Mouse (Mus musculus) left cerebral cortex, adult 2 months (tissue): ENCODE measurements at regions not wholly inside any gene's neighbourhood (a gene's known extent, or its start where the extent isn't known, plus 50 kb on each side); places are given as distances from the start of the nearest gene placed in this dataset.

Experiments used
- DNase-seq, 2 experiments: peaks; one replicate each; pipeline ENCODE4 v3.0.0; 2021 to 2022; ENCODE audit warnings: low spot score in 2 of 2, mixed read lengths in 1 of 2; ENCODE audit errors: extremely low spot score in 1 of 2
- H3K27ac ChIP-seq: fragments of 200-600 bp; 2 replicates; pipeline ENCODE4 v1.8.1; 2022
- H3K4me3 ChIP-seq: fragments of 200-600 bp; 2 replicates; pipeline ENCODE4 v1.8.1; 2022
- CTCF ChIP-seq: fragments of 200-600 bp; IDR thresholded peaks from 2 replicates; pipeline ENCODE4 v1.8.1; 2022; ENCODE audit warnings: antibody characterized with exemption, mild to moderate bottlenecking, moderate library complexity
- intact Hi-C: fragments of 180-260 bp; cut with DNase I; formaldehyde crosslinking; loops from one replicate; pipeline ENCODE4 v1.15.1; 2025

DNA sequence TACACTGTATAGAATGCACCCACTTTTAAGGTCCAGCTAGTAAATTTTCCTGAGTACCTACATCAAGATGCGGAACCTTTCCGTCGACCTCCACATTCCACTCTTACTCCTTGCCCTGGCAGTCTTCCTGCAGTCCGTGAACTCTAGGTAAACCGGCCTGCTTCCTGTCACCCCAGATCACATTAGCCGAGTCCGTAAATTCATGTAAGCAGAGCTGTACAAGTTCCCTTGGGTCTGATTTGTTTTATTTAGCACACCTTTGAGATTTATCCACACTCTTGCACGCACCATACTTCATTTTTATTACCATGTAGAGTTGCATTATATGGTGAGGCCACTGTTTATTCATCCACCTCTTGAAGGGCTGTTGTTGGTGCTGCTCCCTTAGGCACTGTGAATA is 106.9 kb downstream of the Tmem170b start:
- no peak for DNase-seq
- intact Hi-C loops, result no loop called here

More for the DNA sequence above, 106.9 kb downstream of the Tmem170b start:
- Histone ChIP-seq H3K4me3 (no peak overlapping the region), H3K27ac (no peak overlapping the region)
- TF ChIP-seq CTCF, result no peak
